Mouse (Mus musculus) heart, adult 2 months (tissue): Measurements from ENCODE around the gene Olfr643. TPM values are rescaled to one million over a fixed set of nuclear protein-coding genes. Genes with fewer than 3 reads are reported as not detected.

Experiments used
- DNase-seq, 2 experiments: peaks; one replicate each; pipeline ENCODE4 v3.0.0; 2021
- H3K27ac ChIP-seq: fragments of 200-600 bp; 2 replicates; pipeline ENCODE4 v1.8.1; 2022
- H3K27me3 ChIP-seq: fragments of 200-500 bp; 2 replicates; pipeline ENCODE4 v1.6.1; 2012; ENCODE audit warnings: mild to moderate bottlenecking, low read length, inconsistent platforms, mixed read lengths; ENCODE audit not compliant: control insufficient read depth, insufficient read depth
- H3K36me3 ChIP-seq: fragments of 200-500 bp; 2 replicates; pipeline ENCODE4 v1.6.1; 2012; ENCODE audit warnings: low read length, inconsistent platforms; ENCODE audit not compliant: control insufficient read depth, insufficient read depth
- H3K4me1 ChIP-seq: fragments of 200-500 bp; 2 replicates; pipeline ENCODE4 v1.6.1; 2011; ENCODE audit warnings: low read length; ENCODE audit not compliant: control insufficient read depth, insufficient read depth
- H3K4me3 ChIP-seq: fragments of 200-600 bp; 2 replicates; pipeline ENCODE4 v1.8.1; 2022
- H3K79me2 ChIP-seq: fragments of 200-500 bp; replicated peaks from 2 replicates; pipeline ENCODE4 v1.6.1; 2012; ENCODE audit warnings: mild to moderate bottlenecking, inconsistent platforms, low read length, moderate library complexity, mixed read lengths; ENCODE audit not compliant: control insufficient read depth, insufficient read depth
- H3K9ac ChIP-seq: fragments of 200-500 bp; 2 replicates; pipeline ENCODE4 v1.6.1; 2012; ENCODE audit warnings: low read depth, mild to moderate bottlenecking, control low read depth, inconsistent platforms, low read length, mixed read lengths
- CTCF ChIP-seq: fragments of 200-600 bp; IDR thresholded peaks from 2 replicates; pipeline ENCODE4 v1.8.1; 2022; ENCODE audit warnings: antibody characterized with exemption, mild to moderate bottlenecking, moderate library complexity
- EP300 ChIP-seq: fragments of 200-500 bp; IDR thresholded peaks from 2 replicates; pipeline ENCODE4 v1.6.1; 2011; ENCODE audit warnings: low read depth, low read length, control low read depth; ENCODE audit not compliant: insufficient read depth
- POLR2A ChIP-seq: fragments of 200-500 bp; IDR thresholded peaks from 2 replicates; pipeline ENCODE4 v1.6.1; 2011; ENCODE audit warnings: mild to moderate bottlenecking, low read depth, low read length, control low read depth; ENCODE audit not compliant: insufficient read depth
- WGBS: fragments of 180-500 bp; shearing (Covaris S2); methylation state at CpG from one replicate; pipeline ENCODE4 v1.1.7; 2018; 5-methylcytosine and 5-hydroxymethylcytosine counted together
- intact Hi-C: fragments of 180-260 bp; cut with DNase I; formaldehyde crosslinking; loops from one replicate; pipeline ENCODE4 v1.15.1; 2025
- polyA plus RNA-seq: library from polyadenylated mRNA; depleted of rRNA; stranded (reverse); fragments of >200 nt; gene quantifications from 2 replicates; pipeline ENCODE4 v1.2.3, GENCODE M21; 2012
- total RNA-seq, 2 experiments: library from RNA; stranded (reverse); gene quantifications; 2 replicates each; pipeline ENCODE4 v1.2.3; 2021

Gene Olfr643
- total and polyA plus RNA-seq, 3 experiments: not detected

DNA sequence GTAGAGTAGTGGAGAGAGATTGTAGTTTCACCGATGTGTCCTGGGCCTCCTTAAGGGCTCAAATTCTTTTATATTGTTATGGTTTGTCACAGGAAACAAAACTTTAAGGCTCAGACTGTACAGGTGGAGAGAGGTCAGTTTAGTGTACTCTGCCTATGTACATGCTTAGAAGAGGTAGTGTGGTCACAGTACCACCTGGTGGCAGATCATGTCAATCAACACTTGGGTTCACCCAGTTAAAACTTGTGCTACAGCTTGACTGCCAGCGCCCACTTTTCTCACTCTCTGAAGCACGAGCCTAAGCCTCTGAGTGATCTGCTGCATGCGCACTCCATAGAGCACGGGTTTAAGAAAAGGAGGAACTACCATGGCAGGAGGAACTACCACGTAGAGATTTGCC lies 29.9 kb upstream of the Olfr643 start:
- Histone ChIP-seq H3K9ac (no peak overlapping the region), H3K27me3 (no peaks in the 10 kb centered on the region), H3K79me2 (no peaks in the 10 kb centered on the region), H3K4me3 (no peak overlapping the region), H3K27ac (no peak overlapping the region), H3K4me1 (no peaks in the 10 kb centered on the region), H3K36me3 (no peaks in the 10 kb centered on the region)
- DNase-seq: no peak
- intact Hi-C loops: no loop called here
- TF ChIP-seq CTCF (no peak), EP300 (no peak), POLR2A (no peak)
- WGBS: 78% methylated on average over 6 of the region's 6 CpGs

GRCm38 (mm10) chr7:104150456-104150855 lies 13.3 kb upstream of the Olfr643 start, which contains the start of gene Ubqlnl:
TSS of gene Ubqlnl (minus strand) at chr7:104150556.
- H3K9ac ChIP-seq: no peak within 1 kb of the TSS
- no peaks in the 10 kb centered on the region for H3K79me2 ChIP-seq
- H3K27me3 ChIP-seq: no peaks in the 10 kb centered on the region
- intact Hi-C loops: no loop called here
- TF ChIP-seq CTCF: no peak
- TF ChIP-seq POLR2A: no peak
- WGBS: 86% methylated on average over 2 of the region's 2 CpGs
- DNase-seq: no peak
- H3K36me3 ChIP-seq: no peaks in the 10 kb centered on the region
- no peak within 1 kb of the TSS for H3K4me3 ChIP-seq
- no peaks in the 10 kb centered on the region for H3K4me1 ChIP-seq
- no peak within 1 kb of the TSS for H3K27ac ChIP-seq

DNA sequence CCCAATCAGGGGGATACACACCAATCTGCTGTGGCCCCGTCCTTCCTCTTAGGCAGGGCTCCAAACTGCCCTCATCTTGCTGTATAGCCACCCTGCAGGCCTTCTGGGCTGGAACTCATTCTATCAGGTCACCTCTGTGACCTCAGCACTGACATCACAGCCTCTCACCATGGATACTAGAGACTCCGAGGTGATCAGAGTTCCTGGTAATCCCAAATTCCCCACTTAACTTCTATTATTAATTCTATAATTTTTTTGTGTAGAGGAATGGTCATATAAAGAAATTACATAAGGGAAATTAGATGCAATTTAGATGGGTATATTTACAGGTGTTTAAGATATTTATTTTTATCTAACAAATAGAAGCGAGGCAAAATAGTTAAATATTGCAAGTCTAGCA lies 6.0 kb upstream of the Olfr643 start, which contains the start of gene Ubqln3:
TSS of gene Ubqln3 (minus strand) at position 101 of the 400 bp plus-strand sequence.
- Histone ChIP-seq H3K27me3 (no peaks in the 10 kb centered on the region), H3K79me2 (no peaks in the 10 kb centered on the region), H3K4me3 (no peak within 1 kb of the TSS), H3K4me1 (no peaks in the 10 kb centered on the region), H3K27ac (no peak within 1 kb of the TSS), H3K36me3 (no peaks in the 10 kb centered on the region), H3K9ac (no peak within 1 kb of the TSS)
- intact Hi-C loops: no loop called here
- TF ChIP-seq EP300 (no peak), POLR2A (no peak), CTCF (no peak)
- WGBS: 62% methylated on average over 3 of the region's 3 CpGs
- no peak for DNase-seq

DNA sequence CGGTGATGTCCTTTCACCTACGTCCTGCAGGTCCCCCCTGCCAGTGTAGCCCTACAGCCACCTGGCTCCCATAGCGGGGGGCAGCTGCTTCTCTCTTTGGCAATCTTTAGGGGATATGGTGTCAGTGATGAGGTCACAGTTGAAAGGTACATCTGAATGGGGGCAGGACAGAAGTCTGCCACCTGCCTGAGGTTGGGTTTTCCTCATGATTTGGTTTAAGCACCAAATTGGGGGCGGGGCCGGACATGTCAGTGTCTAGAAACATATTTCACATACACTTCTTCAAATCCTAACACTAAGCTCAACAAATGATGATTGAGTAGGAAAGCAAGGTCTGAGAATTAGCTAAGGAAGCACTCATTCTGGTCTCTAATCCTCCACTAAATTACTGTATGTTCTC lies 7.5 kb downstream of the Olfr643 start, which contains the start of gene Ubqln5:
TSS of gene Ubqln5 (minus strand) at position 101 of the 400 bp plus-strand sequence.
- intact Hi-C loops: no loop called here
- no peak for TF ChIP-seq CTCF
- TF ChIP-seq EP300: no peak
- TF ChIP-seq POLR2A: no peak
- DNase-seq: no peak
- 84% methylated on average over 5 of the region's 5 CpGs for WGBS
- Histone ChIP-seq H3K4me1 (no peaks in the 10 kb centered on the region), H3K36me3 (no peaks in the 10 kb centered on the region), H3K4me3 (no peak within 1 kb of the TSS), H3K9ac (no peak within 1 kb of the TSS), H3K27ac (no peak within 1 kb of the TSS), H3K79me2 (no peaks in the 10 kb centered on the region), H3K27me3 (no peaks in the 10 kb centered on the region)

- Histone ChIP-seq H3K4me1 (no peaks in the 10 kb centered on the region), H3K36me3 (no peaks in the 10 kb centered on the region), H3K27me3 (no peaks in the 10 kb centered on the region), H3K79me2 (no peaks in the 10 kb centered on the region), H3K27ac (no peak within 1 kb of the TSS), H3K4me3 (no peak within 1 kb of the TSS), H3K9ac (no peak within 1 kb of the TSS)
- TF ChIP-seq POLR2A: no peak
- TF ChIP-seq CTCF: no peak
- no peak for TF ChIP-seq EP300
- no peak for DNase-seq
- intact Hi-C loops: no loop called here
These were observed 32.5 kb downstream of the Olfr643 start, which contains the start of gene Olfr646 for GRCm38 (mm10) chr7:104104757-104104972. TSS of gene Olfr646 (plus strand) at chr7:104104873.

GRCm38 (mm10) chr7:104103913-104104756 lies 33.1 kb downstream of the Olfr643 start:
- TF ChIP-seq CTCF: no peak
- no peak for TF ChIP-seq POLR2A
- no peak for TF ChIP-seq EP300
- Histone ChIP-seq H3K4me3 (no peak overlapping the region), H3K4me1 (no peaks in the 10 kb centered on the region), H3K9ac (no peak overlapping the region), H3K36me3 (no peaks in the 10 kb centered on the region), H3K27ac (no peak overlapping the region), H3K27me3 (no peaks in the 10 kb centered on the region), H3K79me2 (no peaks in the 10 kb centered on the region)
- DNase-seq: no peak
- intact Hi-C loops: no loop called here
- WGBS: 59% methylated on average over 4 of the region's 4 CpGs
